Mouse (Mus musculus) heart, adult 9 months (tissue): ENCODE measurements around the gene Acoxl.
"Not testable (repeated sequence)": the region's sequence is repeated elsewhere in the genome, so short reads cannot be mapped to it uniquely, and the experiment has no call there.

Experiments used
- DNase-seq, 2 experiments: peaks; one replicate each; pipeline ENCODE4 v3.0.0; 2022; ENCODE audit warnings: low spot score in 2 of 2

Gene Acoxl

DNA sequence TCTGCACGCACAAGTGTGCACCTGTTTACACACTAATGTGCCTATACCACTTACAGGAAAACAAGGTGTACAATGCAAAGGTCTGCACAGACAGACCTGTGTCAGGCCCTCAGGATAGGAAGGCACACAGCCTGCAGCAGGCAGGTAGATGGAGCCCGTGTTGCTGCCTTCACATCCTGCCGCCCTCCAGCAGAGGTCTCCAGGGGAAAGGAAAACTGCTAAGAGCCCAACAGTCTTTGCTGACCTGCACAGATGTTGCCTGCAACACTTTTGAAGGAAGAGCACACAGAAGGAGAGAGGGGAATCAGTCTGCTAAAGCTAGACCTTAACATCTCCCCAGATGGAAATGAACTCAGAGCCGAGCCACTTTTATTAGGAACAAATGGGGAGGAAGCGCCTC, 240.2 kb downstream of the Acoxl start:
- DNase-seq: peak in 1 of 2 experiments; percentile 15

DNA sequence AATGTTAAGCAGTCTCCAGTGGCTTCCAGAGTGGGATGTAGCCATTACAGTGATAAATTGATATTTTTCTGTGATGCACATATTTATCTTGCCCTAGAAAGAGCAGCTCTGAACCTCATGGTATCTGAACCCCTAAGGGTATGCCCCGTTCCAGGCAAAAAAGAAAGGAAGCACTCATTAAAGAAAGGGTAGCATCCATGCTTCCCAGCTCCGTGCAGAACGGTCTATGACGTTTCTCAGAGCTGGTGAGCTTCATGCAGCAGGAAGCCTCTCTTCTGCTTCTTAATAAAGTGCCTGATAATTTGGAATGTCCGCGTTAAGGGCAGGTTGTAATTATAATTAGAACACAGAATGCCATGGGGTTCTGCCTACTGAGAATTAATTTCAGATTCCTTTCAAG, 240.6 kb downstream of the Acoxl start:
- no peak for DNase-seq

DNA sequence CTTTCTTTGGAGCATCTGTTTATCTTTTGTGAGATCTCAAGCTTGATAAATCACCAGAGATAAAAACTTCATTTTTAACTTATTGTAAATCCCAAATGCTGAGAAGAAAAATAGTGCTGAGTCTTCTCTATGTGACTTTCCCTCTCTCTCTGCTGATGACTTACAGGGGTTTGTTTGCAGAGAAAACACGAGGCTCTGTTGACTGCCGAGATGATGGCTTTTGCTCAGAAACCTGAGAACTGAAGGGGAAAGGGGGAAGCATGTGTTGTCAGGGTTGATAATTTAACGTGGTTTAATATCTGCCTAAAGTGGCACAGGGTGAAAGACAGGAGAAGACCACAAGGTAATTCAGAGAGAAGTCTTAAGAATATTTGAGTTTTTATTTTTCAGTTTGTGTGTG, 245.2 kb downstream of the Acoxl start:
- no peak for DNase-seq

DNA sequence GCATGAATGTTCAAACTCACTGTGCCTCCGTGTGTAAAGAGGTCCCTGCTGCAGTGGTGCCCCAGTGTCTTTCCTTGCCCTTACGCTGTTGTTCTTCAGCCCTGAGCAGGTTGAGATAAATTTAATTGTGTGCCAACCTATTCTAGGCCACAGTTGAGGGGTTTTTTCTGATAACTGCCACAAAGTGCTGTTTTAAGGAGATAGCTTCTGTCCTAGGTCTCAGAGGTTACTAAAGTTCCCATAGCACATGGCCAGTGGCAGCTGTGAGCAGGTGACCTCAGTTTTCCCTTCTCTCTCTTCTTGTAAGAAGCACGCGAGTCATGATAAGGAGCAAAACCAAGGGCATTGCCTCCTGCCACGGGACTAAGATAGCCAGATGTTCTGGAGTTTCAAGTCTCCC, 245.9 kb downstream of the Acoxl start:
- no peak for DNase-seq

DNA sequence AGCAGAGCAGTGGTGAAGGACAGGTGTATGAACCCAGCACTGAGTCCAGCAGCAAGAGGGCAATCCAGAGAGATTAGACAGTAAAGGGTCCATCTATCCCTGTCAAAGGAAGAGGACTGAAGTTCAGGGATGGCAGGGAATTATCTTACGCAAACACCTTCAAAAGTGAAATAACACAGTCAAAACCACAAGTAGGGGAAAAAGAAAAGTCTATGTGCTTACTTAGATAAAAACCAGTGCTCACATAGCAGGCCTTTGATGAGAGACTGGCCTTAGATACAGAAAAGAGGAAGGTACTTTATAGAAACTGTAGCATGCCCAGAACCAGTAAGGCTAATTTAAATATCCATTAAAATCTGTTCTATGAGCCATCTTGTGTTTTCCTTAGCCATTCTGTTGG, 246.8 kb downstream of the Acoxl start:
- no peak for DNase-seq

DNA sequence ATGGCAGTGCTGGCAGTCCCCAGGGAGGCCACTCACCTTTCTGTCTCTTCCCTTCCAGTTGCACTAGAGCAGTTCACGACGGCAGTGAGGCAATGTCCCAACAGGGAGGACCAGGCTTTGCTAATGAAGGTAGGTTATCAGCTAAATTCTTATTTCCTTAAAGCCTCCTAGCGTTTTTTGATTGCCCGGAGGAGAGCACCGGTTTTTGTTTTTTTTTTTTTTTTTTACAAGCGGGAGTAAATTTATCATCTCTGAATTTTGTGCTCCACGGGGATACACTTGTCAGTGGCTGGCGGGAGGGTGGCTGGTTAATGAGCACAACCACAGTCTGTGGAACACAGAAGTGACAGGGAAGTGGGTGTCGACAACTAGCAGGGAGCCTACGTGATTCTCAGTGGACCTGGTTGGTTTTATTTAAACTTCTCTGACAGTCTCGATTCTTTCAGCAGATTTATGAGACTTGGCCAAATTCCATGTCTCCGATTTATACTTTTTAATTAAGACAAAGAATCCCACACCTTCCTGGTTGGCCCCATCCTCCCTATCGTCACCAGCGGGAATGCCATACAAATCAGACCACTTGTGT, 247.7 kb downstream of the Acoxl start:
- DNase-seq: no peak

DNA sequence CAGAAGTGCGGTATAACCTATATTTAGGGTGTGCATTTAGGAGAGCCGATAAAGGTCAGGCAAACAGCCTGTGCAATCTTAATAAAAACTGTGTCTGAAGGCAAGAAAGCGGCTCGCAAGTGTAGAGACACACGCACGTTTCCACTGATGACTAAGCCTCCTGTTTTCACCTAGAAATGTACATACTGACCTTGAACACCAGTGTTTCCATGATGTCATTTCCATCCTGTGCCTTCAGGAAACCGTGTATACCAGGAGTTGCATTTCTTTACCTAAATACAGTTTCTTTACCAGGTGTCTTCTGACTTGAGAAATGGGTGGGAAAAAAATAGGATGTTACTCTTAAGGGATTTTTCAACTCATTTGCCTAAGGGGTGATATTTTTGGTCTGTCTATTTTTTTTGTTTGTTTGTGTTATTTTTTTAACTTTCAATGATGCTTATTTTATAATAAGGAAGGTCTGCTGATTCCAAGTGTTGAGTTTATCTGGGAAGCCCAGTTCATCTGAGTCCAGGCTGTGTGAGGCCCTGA, 248.4 kb downstream of the Acoxl start:
- DNase-seq: no peak

DNA sequence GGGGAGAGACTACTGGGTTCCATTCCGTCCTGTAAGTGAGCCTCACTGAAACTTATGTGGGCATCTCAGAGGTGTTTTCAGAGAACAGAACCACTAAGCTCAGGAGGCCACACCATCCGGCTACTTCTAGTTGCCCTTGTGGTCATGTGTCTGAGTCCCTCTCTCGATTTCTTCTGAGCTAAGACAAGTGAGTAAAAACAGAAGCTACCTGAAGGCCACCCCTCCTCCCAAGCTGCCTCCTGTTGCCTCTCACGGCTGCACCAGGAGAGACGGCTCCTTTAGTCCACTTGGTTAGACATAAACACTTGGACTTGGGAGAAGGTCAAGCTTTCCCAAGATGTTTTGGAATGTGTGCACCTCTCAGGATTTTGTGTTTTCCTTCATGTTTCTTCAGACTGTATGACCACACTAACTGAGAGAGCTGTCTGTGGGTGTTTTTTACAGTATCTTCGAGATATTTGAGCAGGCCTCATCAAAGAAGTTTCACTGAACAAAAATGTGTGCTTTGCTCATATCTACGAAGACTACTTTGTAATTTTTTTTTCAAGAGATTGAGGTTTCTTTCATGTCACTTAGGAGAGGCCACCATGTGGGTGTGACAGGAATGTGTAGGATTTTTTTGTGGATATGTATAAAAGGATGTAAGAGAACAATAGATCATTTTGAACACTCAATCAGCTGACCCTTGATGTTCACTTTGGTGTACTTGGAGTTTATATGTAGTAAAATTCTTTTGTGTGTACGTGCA, 249.3 kb downstream of the Acoxl start:
- no peak for DNase-seq

DNA sequence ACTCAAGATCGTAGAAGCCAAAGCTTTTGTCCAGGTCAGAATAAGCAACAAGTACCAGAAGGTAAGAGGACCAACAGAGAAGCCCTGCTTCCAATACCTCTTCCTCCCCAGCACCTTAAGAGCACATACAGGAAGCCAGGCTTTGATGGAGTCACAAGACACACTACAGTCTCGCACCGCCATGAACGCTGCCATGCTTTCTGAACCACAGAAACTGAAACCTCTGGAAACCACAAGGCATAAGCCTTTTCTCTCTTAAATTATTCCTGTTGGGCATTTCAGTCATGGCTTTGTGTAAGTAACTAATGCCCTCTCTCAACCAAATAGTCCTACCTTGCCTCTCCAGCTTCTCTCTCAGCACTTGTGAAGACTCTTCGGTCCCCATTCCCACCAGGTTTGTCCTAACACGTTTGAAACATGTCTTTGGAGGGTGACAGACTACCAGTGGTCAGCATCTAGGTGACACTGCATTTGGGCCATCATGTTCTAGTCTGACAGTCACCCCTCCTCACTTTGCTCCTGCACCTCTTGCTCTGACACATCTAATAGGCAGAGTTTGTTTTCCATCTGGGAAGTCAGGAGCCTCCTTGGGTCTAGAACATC, 251.7 kb downstream of the Acoxl start:
- DNase-seq: no peak

DNA sequence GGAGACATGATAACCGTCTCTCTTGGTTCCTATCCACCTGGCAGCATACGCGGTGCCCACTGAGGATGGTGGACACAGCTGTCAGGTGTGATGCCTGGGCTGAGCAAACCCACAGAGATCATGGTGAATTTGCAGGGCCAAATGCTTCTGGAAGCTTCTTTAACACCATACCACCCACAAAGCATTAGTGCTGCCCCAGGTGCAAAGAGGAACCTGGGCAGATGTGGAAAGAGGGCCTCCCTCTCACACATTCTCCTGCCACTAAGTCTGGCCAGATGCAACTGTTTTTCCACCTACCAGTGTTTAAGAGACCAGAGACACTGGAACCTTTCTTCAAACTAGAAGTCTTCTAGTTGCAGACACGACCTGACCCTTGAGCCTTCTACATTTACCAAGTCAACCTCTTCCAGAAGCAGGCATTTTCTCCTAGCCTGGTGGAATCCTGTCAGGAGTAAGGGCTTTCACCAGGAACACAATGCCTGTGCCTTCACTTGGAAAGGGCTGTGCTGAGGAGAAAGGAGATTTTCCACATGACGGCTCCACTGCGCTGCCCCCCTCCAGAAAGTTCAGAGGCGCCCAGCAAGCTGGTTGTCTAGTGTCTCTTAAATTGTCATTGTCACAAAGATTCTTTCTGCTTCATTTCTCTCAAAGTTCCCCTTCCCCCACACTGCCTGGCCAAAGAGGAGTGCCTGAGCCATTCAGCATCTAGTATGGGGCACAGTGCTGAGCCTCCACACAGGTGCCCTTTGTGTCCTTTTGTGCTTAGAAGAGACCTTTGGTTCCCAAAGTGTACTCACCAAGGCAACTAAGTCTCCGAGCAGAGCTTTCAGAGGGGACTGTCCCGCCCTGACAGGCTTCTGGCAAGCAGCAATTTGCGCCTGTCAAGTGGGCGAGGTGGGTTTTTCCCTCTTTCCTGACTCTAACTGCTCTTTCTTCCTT, 253.0 kb downstream of the Acoxl start:
- no peak for DNase-seq

DNA sequence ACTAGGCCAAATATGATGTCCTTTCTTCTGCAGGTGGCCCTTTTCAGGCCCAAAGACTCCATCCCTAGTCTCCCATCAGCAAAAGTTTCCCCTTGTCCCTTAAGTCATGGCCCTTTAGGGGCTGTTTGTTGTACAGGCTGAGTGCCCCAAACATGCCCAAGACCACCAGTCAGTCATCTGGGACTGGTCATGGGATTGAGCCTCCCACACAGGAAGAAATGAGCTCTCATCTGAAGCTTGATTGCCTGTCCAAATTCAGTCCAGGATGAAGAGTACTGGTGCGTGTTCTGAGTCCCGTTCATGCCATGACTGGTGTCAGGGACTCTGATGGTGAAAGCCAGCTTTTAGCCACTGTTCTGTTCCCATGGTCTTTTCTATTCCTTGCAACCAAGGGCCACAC, 253.8 kb downstream of the Acoxl start:
- no peak for DNase-seq

DNA sequence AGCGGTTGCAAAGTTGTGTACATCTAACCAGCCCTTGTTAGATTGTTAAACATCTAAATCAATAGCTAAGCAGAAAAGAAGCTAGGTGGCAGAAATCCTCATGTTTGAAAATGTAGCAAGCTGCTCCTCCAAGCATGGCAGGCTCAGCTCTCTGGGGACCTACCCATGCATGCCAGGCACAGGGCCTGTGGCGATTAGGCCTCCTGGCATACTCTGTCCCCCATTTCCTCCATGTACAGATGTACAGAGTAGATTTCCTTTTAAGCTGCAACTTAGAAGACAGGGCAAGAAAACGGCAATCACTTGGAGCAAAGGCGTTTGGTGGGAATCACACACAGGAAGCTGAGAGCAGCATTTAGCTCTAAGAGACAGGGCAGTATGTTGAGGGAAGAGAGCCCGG, 255.5 kb downstream of the Acoxl start:
- no peak for DNase-seq

DNA sequence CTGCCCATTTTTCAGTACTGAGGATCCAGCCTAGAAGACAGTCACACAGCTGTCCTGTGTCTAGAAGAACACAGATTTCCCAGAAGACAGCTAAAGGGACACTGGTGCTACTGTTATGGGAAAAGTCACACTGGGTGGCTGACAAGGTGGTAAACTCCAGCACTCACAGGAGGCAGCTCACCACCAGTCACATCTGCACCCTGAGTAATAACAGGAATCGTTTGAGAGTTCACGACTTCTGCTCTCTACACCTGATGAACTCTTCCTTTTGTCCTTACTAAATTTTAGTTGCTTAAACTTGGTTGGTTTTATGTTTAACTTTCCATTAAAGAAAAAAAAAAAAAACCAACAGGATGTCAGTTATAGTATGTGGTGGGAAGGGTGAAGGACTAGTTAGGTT, 255.9 kb downstream of the Acoxl start:
- no peak for DNase-seq

DNA sequence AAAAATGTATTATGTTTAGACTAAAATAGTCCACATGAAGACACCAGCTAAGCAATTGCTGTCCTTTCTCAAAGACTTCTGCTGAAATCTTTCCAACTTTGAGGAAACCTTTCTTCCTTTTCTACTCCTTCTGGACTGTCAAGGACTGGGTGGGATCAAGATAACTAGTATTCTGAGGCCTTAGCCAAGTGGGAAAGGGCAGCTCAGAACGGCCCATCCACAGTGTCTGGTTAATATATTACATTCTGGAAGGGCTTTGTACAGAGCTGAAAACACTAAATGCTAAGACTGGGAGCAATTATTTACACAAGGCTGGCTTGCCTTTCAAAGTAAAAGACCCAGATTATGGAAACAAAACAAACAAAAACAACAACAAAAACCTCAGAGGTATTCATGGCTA, 256.6 kb downstream of the Acoxl start:
- no peak for DNase-seq

DNA sequence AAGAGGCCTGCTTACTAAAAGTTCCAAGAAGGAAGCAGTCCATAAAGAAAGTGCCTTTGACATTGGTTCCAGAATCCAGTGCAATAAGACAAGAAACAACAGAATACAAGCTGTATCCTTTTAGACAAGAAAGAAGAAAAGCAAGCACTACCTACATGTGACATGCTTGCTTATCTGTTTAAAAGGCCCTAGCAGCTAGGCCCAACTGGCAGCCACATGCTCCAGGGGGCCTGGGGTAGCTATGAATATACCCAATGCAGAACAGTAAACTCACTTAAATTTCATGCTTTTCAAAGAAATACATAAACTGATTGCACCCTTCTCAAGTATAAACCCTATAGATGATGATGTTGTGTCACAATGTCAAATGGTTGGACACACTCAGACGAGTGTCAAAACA, 257.4 kb downstream of the Acoxl start:
- DNase-seq: no peak

DNA sequence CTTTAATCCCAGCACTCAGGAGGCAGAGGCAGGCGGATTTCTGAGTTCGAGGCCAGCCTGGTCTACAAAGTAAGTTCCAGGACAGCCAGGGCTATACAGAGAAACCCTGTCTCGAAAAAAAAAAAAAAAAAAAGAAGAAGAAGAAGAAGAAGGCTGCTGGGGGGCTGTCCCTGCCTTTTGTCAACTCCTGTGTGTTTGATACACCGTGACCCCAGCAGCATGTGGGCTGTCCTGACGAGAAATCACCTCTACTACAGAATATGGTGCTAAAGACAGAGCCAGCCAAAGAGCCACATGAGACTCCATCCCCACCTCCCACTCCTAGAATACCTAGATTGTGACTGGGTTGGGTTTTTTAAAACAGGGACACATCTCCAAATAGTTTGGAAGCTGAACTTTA, 259.4 kb downstream of the Acoxl start:
- not testable (repeated sequence) for DNase-seq

DNA sequence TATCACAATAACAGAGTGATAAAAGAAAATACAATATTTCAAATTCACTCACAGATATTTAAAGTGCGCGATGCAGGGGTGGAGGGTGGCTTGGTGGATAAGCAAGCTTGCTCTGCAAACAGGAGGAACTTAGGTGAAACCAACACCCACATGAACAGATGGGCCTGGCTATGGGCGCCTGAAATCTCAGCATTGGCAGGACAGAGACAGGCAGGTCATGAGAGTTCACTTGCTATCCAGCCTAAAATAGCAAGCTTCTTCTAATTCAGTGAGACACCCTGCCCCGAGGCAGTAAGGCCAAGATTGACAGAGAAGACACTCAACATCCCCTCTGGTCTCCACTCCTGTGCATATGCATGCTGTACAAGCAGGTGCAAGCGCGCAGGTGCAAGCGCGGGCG, 263.4 kb downstream of the Acoxl start:
- DNase-seq: no peak

DNA sequence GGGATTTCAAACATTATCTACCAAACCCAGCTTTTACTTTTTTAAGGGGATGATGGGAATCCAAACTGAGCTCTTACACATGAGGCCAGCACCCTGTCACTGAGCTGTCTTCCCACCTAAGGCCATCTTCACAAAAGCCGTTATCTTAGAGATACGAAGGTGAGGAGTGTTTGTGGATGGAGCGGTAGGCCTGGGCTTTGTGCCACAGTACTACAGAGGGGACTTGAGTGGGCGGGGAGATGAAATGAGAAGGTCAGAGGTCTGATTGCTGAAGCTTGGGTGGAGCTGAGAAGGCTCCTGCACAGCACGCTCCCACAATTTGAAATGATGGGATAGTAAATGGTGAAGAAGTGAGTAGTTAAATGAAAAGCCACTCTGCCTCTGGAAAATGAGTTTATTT, 266.1 kb downstream of the Acoxl start:
- peak in 1 of 2 experiments; percentile 2 for DNase-seq

DNA sequence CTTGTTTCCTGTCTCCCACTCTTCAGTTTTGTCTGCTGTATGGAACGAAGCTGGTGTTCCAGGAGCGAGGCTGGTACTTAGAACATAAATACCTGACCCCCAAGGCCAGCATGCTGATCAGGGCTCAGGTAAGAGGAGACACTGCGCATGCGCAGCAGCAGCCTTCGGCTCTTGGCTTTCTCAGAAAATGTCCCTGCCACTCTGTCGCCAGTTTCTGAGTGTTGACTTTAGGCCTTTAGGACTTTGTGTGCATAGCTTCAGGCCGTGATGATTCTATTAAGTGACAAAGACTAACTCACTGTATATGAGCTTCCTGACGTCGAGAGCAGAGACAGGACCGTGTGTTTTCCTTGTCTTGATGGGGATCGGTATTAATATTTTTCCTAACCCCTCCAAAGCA, 267.0 kb downstream of the Acoxl start:
- no peak for DNase-seq

DNA sequence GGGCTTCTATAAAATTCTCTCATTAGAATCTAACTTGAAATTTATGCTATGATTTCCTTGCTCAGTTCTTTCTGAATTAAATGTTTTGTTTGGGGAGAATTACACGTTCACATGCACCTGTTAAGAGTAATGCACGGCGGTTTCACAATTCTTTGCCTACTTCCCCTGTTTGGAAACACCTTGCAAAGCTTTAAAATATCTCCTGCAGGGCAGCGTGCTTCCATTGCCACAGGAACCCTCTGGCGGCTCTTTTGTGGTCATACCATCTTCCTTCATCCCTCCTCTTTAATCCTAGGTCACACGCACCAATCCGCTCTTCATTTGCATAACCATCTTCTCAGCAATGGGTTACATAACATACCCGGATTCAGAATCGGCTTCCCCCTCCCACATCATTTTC, 272.9 kb downstream of the Acoxl start:
- no peak for DNase-seq

DNA sequence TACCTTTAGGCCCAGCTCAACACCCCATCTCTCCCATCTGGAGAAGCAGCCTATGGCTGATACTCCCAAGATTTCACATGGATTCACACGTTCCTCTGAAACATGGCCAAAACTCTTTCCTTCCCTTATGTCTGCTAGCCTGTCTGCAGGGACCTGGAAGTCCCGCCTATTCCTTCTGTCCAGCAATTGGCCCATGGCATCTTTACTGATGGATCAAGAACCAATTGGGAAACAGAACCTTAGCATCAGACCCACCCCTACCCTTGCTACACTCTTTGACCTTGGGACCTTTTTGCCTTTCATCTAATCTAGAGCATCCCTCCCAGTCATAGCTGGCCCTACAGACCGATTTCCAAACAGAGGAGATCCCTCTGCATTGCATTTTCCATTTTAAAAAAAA, 275.9 kb downstream of the Acoxl start:
- DNase-seq: no peak

DNA sequence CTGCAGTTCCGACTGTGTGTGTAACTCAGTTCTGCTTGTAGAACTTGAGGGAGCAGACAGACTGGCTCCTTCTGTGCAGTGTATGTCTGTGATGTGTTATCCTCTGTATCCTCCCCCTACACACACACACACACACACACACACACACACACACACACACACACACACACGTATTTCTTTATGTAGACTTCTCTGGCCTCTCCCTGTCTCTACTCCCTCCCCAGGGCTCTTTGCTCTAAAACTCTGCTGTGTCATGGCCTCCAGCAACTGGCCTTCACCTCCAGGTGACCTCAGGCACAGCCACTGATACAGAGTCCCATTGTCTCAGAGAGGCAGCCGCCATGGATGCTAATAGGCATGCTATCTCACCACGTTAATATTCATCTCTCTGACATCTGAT, 276.9 kb downstream of the Acoxl start:
- no peak for DNase-seq
